Mouse (Mus musculus): ENCODE measurements at regions not wholly inside any gene's neighbourhood (a gene's known extent, or its start where the extent isn't known, plus 50 kb on each side); places are given as distances from the start of the nearest gene placed in this dataset.
"Not testable (repeated sequence)": the region's sequence is repeated elsewhere in the genome, so short reads cannot be mapped to it uniquely, and the experiment has no call there.

DNA sequence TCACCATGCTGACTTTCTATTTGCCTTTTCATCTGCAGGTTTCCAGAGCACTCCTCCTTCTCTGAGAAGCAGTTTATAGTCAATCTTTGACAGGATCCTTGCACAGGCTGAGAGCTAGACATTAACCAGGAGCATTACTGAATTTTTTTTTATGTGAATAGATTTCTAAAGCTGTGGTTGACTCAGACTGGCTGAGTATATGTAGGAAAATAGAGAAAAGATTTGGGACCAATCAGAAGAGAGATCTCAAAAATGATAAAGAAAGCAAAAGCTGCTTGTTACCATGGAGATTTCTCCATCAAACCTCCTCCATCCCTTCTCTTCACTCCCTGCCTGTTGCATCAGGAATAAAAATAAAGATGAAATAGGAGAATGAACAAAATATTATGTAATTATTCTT lies 731.2 kb upstream of the Ndn start:
- H3K4me2 ChIP-seq (ENCODE audit: low read length): no peak overlapping the region
- H3K4me1 ChIP-seq (replicated peaks; ENCODE audit: control insufficient read depth, insufficient read depth, low read length): no peaks in the 10 kb centered on the region
- ATAC-seq: 0 out of 2 replicates have a peak, but pooled peaks have one; percentile 31
- H3K27me3 ChIP-seq (replicated peaks; ENCODE audit: control insufficient read depth, insufficient read depth, low read length): no peaks in the 10 kb centered on the region
- H3K9me3 ChIP-seq (ENCODE audit: control insufficient read depth, low read length): no peaks in the 10 kb centered on the region
- no peak overlapping the region for H3K9ac ChIP-seq (replicated peaks; ENCODE audit: low read depth, low read length)
- H3K27ac ChIP-seq (ENCODE audit: low read length): no peak overlapping the region
- H3K4me3 ChIP-seq (replicated peaks; ENCODE audit: low read length): no peak overlapping the region
- H3K36me3 ChIP-seq (ENCODE audit: control insufficient read depth, insufficient read depth): no peaks in the 10 kb centered on the region

DNA sequence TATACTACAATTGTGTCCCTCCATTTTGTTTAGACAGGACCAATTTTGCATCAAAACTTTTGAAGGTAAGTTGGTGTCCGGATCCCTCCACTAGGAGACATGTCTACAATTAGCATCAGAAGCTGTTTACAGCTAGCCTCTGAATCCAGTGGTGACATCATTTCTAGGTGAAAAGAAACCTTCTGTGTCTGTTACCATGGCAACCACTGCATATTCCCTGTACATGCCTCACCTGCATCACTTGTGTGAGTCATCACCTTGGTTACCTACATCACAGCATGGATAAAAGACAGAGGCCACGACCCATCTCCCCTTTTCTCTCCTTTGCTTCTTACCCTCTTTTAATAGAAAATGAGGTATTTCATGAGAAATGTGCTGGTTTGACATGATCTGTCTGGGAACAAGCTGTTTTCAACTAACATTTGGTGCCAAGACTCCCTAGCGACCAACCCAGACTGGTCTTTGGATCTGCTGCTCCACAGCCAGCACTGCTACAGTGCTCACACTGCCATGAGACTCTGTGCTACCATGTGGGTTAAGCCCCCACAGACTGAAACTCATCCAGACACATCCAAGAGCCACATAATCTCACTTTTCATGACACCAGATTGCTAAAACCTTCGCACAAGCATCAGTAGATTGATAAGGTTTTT lies 701.4 kb upstream of the Ndn start:
- no peak overlapping the region for H3K4me2 ChIP-seq (ENCODE audit: low read length)
- ATAC-seq: no peak
- H3K4me3 ChIP-seq (replicated peaks; ENCODE audit: low read length): no peak overlapping the region
- H3K27me3 ChIP-seq (replicated peaks; ENCODE audit: control insufficient read depth, insufficient read depth, low read length): no peaks in the 10 kb centered on the region
- H3K9ac ChIP-seq (replicated peaks; ENCODE audit: low read depth, low read length): no peak overlapping the region
- H3K27ac ChIP-seq (ENCODE audit: low read length): no peak overlapping the region
- no peaks in the 10 kb centered on the region for H3K4me1 ChIP-seq (replicated peaks; ENCODE audit: control insufficient read depth, insufficient read depth, low read length)
- no peaks in the 10 kb centered on the region for H3K36me3 ChIP-seq (ENCODE audit: control insufficient read depth, insufficient read depth)
- 65% methylated on average over 4 of the region's 4 CpGs for WGBS
- H3K9me3 ChIP-seq (ENCODE audit: control insufficient read depth, low read length): peaks cover 5% of the 10 kb centered on the region; the same call in 1 of the 2 replicates

DNA sequence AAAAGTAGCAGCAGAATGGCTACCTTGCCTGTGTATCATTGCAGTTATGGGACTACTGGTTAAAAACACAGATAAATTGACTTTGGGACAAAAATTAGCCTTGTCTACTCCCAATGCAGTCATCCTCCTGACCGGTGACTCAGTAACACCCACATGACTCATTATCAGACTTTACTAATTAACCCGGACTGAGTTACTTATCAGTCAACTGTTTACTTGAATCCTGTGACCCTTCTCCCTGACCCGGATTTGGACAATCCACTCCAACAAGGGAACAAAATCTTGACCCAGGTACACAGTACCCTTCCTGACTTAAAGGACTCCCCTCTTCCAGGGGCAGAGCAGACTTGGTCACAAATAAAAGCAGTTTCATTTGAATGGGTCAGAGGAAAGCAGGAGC lies 688.3 kb upstream of the Ndn start:
- no peak overlapping the region for H3K4me2 ChIP-seq (ENCODE audit: low read length)
- H3K9me3 ChIP-seq (ENCODE audit: control insufficient read depth, low read length): no peaks in the 10 kb centered on the region; the same call in 1 of the 2 replicates
- no peaks in the 10 kb centered on the region for H3K4me1 ChIP-seq (replicated peaks; ENCODE audit: control insufficient read depth, insufficient read depth, low read length)
- ATAC-seq: no peak
- 85% methylated on average over 3 of the region's 3 CpGs for WGBS
- H3K9ac ChIP-seq (replicated peaks; ENCODE audit: low read depth, low read length): no peak overlapping the region
- no peak overlapping the region for H3K4me3 ChIP-seq (replicated peaks; ENCODE audit: low read length)
- H3K27ac ChIP-seq (ENCODE audit: low read length): no peak overlapping the region
- H3K27me3 ChIP-seq (replicated peaks; ENCODE audit: control insufficient read depth, insufficient read depth, low read length): no peaks in the 10 kb centered on the region
- H3K36me3 ChIP-seq (ENCODE audit: control insufficient read depth, insufficient read depth): no peaks in the 10 kb centered on the region

GRCm38 (mm10) chr7:61683080-61683479 lies 663.3 kb upstream of the Ndn start:
- Histone ChIP-seq H3K4me3 (replicated peaks; ENCODE audit: low read length) (no peak overlapping the region), H3K4me1 (replicated peaks; ENCODE audit: control insufficient read depth, insufficient read depth, low read length) (no peaks in the 10 kb centered on the region), H3K9ac (replicated peaks; ENCODE audit: low read depth, low read length) (no peak overlapping the region), H3K36me3 (ENCODE audit: control insufficient read depth, insufficient read depth) (no peaks in the 10 kb centered on the region), H3K4me2 (ENCODE audit: low read length) (no peak overlapping the region), H3K27ac (ENCODE audit: low read length) (no peak overlapping the region), H3K27me3 (replicated peaks; ENCODE audit: control insufficient read depth, insufficient read depth, low read length) (no peaks in the 10 kb centered on the region), H3K9me3 (ENCODE audit: control insufficient read depth, low read length) (no peaks in the 10 kb centered on the region)
- 72% methylated on average over 1 of the region's 1 CpGs for WGBS
- ATAC-seq: 0 out of 2 replicates have a peak, but pooled peaks have one; percentile 15

DNA sequence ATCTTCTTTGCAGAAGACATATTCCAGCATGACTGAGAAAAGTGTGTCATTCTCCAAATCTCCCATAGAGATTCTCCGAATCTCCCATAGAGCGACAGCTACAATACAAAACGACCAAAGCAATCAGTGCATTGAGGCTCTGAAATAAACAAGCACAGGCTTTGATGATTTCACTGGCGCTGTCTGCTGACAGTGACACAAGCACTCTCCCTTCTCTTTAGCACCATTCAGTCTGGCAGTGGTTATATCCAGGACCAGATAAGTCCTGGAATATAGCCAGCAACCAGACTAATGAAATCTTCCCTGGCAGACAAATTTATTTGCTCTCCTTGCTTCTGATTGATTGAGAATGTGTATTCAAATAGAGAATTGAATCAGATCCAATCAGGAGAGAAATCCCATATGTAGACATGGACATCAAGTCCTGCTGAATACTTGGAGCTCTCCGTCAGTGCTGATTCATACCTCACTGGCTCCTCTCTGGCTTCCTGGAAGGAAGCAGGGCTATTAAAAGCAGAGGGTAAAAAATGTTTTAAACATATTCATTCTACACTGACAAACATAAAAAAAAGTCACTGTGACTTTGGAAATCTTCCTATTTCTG lies 661.2 kb upstream of the Ndn start:
- peak; percentile 43 for ATAC-seq
- WGBS: 65% methylated on average over 5 of the region's 5 CpGs
- no peaks in the 10 kb centered on the region for H3K27me3 ChIP-seq (replicated peaks; ENCODE audit: control insufficient read depth, insufficient read depth, low read length)
- H3K9ac ChIP-seq (replicated peaks; ENCODE audit: low read depth, low read length): no peak overlapping the region
- H3K4me2 ChIP-seq (ENCODE audit: low read length): no peak overlapping the region
- H3K9me3 ChIP-seq (ENCODE audit: control insufficient read depth, low read length): no peaks in the 10 kb centered on the region
- H3K4me1 ChIP-seq (replicated peaks; ENCODE audit: control insufficient read depth, insufficient read depth, low read length): no peaks in the 10 kb centered on the region
- H3K4me3 ChIP-seq (replicated peaks; ENCODE audit: low read length): no peak overlapping the region
- H3K36me3 ChIP-seq (ENCODE audit: control insufficient read depth, insufficient read depth): no peaks in the 10 kb centered on the region
- no peak overlapping the region for H3K27ac ChIP-seq (ENCODE audit: low read length)

GRCm38 (mm10) chr7:61726149-61726548 lies 620.2 kb upstream of the Ndn start:
- peak; percentile 74; the same call in 1 of the 2 replicates for ATAC-seq
- Histone ChIP-seq H3K4me3 (replicated peaks; ENCODE audit: low read length) (no peak overlapping the region), H3K9me3 (ENCODE audit: control insufficient read depth, low read length) (no peaks in the 10 kb centered on the region), H3K4me1 (replicated peaks; ENCODE audit: control insufficient read depth, insufficient read depth, low read length) (no peaks in the 10 kb centered on the region), H3K9ac (replicated peaks; ENCODE audit: low read depth, low read length) (no peak overlapping the region), H3K4me2 (ENCODE audit: low read length) (no peak overlapping the region), H3K27ac (ENCODE audit: low read length) (no peak overlapping the region), H3K36me3 (ENCODE audit: control insufficient read depth, insufficient read depth) (no peaks in the 10 kb centered on the region), H3K27me3 (replicated peaks; ENCODE audit: control insufficient read depth, insufficient read depth, low read length) (no peaks in the 10 kb centered on the region)

- no peak for ATAC-seq
- Histone ChIP-seq H3K9ac (replicated peaks; ENCODE audit: low read depth, low read length) (no peak overlapping the region), H3K4me3 (replicated peaks; ENCODE audit: low read length) (no peak overlapping the region), H3K27ac (ENCODE audit: low read length) (no peak overlapping the region), H3K27me3 (replicated peaks; ENCODE audit: control insufficient read depth, insufficient read depth, low read length) (no peaks in the 10 kb centered on the region), H3K36me3 (ENCODE audit: control insufficient read depth, insufficient read depth) (no peaks in the 10 kb centered on the region), H3K4me2 (ENCODE audit: low read length) (no peak overlapping the region), H3K4me1 (replicated peaks; ENCODE audit: control insufficient read depth, insufficient read depth, low read length) (no peaks in the 10 kb centered on the region), H3K9me3 (ENCODE audit: control insufficient read depth, low read length) (no peaks in the 10 kb centered on the region)
- WGBS: 75% methylated on average over 1 of the region's 1 CpGs
Observed at GRCm38 (mm10) chr7:61737511-61737910, 608.9 kb upstream of the Ndn start.

DNA sequence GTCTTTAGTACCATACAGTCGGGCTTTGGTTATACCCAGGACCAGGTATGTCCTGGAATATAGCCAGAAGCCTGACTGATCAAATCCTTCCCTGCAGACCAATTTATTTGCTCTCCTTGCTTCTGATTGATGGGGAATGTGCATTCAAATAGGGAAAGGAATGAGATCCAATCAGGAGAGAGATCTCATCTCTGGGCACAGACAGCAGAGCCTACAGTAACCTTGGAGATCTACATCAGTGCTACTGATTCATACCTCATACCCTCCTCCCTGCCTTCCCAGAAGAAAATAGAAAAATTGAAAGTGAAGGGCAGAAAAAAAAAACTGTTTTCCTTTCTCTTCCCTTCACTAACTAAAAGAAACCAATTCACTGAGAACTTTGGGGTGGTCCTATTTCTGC lies 607.0 kb upstream of the Ndn start:
- not testable (repeated sequence) for H3K27ac ChIP-seq (ENCODE audit: low read length); ATAC-seq; H3K4me2 ChIP-seq (ENCODE audit: low read length); H3K9ac ChIP-seq (replicated peaks; ENCODE audit: low read depth, low read length); H3K4me1 ChIP-seq (replicated peaks; ENCODE audit: control insufficient read depth, insufficient read depth, low read length); H3K4me3 ChIP-seq (replicated peaks; ENCODE audit: low read length); H3K9me3 ChIP-seq (ENCODE audit: control insufficient read depth, low read length); H3K36me3 ChIP-seq (ENCODE audit: control insufficient read depth, insufficient read depth); H3K27me3 ChIP-seq (replicated peaks; ENCODE audit: control insufficient read depth, insufficient read depth, low read length)
- no CpG with 5 or more reads among the region's 1 CpGs for WGBS

DNA sequence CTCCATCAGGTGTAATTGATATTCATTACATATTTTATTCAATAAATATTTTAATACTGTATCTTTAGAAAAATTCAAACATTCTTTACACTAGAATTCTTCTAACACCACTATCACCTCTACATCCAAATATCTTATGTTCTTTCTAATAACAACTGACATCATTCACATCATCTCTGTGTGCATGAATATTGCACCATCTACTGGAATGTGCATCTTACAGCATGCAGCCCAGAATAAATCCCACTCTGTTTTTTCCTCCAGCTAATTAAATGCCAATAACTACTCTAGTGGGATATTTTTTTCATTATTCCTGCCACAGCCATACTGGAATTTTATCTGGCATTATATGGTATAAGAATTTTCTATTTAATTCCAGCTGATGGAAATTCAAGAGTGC lies 576.5 kb upstream of the Ndn start:
- Histone ChIP-seq H3K4me1 (replicated peaks; ENCODE audit: control insufficient read depth, insufficient read depth, low read length) (no peaks in the 10 kb centered on the region), H3K4me3 (replicated peaks; ENCODE audit: low read length) (no peak overlapping the region), H3K4me2 (ENCODE audit: low read length) (no peak overlapping the region), H3K36me3 (ENCODE audit: control insufficient read depth, insufficient read depth) (no peaks in the 10 kb centered on the region), H3K27ac (ENCODE audit: low read length) (no peak overlapping the region), H3K9ac (replicated peaks; ENCODE audit: low read depth, low read length) (no peak overlapping the region), H3K27me3 (replicated peaks; ENCODE audit: control insufficient read depth, insufficient read depth, low read length) (no peaks in the 10 kb centered on the region), H3K9me3 (ENCODE audit: control insufficient read depth, low read length) (no peaks in the 10 kb centered on the region)
- ATAC-seq: peak; percentile 64; the same call in 1 of the 2 replicates

All from forebrain, embryonic 16.5 days (tissue).